Mouse (Mus musculus) spleen, postnatal 10 days (tissue): ENCODE measurements around the gene Senp3.
A peak's percentile ranks its signal among the peaks of the same experiment; 100 is the strongest.

Source experiments
- DNase-seq, 2 experiments: peaks; one replicate each; pipeline ENCODE4 v3.0.0; 2021 to 2022; ENCODE audit warnings: low spot score in 2 of 2

Senp3 gene

DNA sequence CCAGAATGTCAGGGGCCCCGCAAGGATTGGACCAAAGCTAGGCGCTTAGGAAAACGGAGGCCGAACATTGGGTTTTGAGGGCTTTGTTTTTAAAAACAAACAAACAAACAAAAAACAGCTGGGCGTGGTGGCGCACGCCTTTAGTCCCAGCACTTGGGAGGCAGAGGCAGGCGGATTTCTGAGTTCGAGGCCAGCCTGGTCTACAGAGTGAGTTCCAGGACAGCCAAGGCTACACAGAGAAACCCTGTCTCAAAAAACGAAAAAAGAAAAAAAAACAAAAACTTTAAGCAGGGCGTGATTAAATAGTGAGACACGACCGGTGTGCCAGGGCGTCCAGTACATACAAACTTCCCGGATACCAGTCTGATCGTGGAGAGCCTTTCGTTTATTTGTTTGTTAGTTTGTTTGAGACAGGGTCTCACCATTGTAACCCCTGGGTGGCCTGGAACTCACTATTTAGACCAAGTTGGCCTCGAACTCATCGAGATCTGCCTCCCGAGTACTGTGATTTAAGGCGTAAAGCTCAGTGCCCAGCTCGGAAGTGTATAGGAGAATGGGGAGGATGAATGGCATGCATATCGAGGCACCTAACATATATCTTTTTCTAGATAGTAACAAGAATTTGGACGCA lies 440 bp upstream of the Senp3 start:
- DNase-seq, result peak in 1 of 2 experiments; percentile 30

DNA sequence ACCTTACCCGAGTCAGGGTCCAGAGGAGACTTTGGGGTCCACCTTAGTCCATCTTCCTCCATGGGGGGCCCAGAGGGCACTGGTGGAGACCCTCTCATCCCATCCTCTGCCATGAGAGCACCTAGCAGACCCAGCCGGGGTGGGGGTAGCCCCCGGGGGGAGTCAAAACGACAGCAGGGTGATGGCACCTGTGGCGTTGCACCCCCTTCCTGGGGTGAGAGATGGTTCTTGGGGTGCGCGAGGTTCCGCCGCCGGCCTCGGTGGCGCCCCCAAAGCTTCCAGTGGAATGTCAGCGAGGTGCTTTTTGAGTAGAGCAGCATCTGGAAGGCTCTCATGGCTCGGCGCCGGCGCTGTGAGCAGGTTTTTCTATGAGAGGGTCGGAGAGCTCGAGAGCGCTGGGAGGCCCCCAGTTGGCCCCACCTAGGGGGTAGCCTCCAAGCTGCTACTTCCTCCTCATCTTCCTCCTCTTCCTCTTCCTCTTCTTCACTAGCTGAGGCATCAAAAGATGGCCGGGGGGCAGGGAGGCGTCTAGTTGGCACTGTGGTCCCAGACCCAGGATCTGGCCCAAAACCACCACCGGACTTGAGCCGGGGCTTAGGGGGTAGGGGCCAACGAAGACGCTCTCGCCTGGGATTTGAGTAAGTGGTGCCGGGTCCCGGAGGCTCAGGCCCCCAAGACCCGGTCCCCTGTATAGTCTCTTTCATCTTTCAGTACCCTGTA lies 1.6 kb downstream of the Senp3 start:
- no peak for DNase-seq

- DNase-seq, result no peak
Observed at GRCm38 (mm10) chr11:69679144-69679543, 2.7 kb downstream of the Senp3 start.

DNA sequence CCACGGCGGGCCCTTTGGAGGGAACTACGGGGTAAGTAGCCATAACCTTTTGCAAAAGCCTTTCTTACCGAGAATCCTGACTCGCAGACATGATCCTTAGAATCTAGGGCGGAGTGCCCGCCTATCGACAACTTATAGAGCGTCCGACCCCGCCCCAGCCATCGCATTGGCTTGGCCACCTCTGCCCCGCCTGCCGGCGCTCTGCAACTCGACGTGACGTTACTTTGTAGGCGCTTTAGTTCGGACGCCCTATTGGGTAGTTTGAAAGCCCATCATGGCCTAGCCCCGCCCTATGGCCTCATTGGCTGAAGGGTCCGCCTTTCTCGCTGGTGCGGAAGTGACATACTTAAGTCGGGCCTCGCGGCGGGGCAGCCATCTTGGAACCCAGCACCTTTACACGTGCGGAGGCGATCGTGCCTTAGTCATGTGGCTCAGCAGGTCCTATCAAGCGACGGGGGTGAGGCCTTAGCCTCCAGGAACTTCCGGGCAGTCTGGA lies 9.6 kb downstream of the Senp3 start, which contains the start of gene Eif4a1:
Gene Eif4a1 (minus strand): TSS at position 213 of the 496 bp plus-strand sequence.
- DNase-seq, result peak; percentile 99

DNA sequence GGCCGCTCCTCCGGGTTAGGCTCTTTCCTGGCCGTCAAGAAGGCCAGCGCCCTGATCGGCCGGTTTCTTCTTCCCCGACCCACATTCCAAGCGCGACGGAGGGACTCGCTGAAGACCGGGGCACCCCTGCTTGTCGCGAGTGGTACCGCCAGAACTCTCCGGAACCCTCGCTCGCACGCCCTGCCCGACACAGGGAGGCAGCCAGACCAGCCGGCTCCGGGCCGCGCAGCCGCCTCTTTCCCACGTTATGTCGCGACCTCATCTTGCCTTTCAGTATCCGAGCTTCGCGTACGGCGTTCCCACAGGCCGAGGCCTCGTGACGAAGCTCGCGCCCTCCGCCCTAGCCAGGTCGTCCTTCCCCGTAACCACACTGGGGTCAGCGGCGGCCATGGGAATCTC lies 10.2 kb downstream of the Senp3 start:
- no peak for DNase-seq

- DNase-seq, result peak; percentile 80 to 97
Observed at GRCm38 (mm10) chr11:69670786-69671725, 10.8 kb downstream of the Senp3 start.

GRCm38 (mm10) chr11:69666665-69667005 lies 15.2 kb downstream of the Senp3 start:
- no peak for DNase-seq

DNA sequence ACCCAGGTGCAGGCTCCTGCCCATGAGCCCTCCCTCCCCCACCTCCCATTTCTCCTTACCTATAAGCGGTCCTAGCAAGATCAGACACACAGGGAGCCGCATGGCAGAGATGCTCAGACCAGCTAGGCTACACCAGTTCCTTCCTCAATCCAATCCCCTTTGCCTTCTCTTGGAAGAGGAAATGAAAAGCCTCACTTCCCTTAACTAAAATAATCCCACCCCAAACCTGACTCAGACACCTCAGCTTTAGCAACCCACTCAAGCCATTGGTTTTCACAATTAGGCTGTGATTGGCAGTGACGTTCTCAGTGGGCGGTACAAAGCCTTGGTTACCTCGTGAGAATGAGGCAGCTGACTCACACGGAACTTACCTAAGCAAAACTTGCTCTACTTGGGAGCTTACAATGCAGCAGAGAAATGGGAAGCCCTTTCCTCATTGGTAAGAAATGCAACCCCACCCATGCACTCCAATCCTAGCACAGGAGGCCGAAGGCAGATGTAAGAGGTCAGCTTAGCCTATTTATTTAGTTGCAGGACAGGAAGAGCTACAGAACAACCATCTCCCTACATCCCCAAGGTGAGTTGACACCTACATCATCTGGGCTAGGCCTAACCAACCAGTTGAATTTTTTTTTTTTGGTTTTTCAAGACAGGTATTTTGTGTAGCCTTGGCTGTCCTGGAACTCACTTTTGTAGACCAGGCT lies 15.8 kb downstream of the Senp3 start, which contains the start of gene Cd68:
Gene Cd68 (minus strand): TSS at position 193 of the 704 bp plus-strand sequence.
- DNase-seq, result peak in 1 of 2 experiments; percentile 71

GRCm38 (mm10) chr11:69665457-69665960 lies 16.4 kb downstream of the Senp3 start:
- no peak for DNase-seq

DNA sequence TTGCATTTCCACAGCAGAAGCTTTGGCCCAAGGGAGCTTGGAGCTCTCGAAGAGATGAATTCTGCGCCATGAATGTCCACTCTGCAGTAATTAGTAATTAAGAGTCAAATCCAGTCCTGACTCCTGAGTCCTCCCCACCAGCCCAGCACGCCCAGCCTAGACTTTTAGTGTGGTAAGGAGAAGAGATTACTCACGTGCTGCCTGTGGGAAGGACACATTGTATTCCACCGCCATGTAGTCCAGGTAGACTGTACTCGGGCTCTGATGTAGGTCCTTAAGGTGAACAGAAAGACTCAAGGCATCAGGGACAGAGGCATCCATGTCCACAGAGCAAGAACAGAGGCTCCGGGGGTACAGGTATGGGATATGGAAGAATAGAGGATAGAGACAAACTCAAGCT lies 17.0 kb downstream of the Senp3 start:
- no peak for DNase-seq

DNA sequence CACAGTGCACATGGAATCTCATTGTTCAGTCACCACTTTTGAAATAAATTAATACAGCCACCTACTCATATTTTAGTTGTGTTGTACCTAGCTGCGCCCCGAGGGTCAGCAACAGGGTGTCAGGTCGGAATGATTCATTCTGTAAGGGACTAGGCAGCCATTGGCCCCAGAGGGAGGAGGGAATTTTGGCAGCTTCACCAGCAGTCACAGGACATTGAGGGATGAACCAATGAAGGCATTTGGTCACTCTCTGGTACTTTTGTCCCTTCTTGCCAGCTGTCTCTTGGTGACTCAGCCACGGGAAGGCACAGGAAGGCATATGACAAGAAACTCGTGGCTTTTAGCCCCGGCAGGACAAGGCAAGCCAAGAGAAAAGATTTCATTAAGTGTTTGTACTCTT lies 18.1 kb downstream of the Senp3 start:
- DNase-seq, result no peak

DNA sequence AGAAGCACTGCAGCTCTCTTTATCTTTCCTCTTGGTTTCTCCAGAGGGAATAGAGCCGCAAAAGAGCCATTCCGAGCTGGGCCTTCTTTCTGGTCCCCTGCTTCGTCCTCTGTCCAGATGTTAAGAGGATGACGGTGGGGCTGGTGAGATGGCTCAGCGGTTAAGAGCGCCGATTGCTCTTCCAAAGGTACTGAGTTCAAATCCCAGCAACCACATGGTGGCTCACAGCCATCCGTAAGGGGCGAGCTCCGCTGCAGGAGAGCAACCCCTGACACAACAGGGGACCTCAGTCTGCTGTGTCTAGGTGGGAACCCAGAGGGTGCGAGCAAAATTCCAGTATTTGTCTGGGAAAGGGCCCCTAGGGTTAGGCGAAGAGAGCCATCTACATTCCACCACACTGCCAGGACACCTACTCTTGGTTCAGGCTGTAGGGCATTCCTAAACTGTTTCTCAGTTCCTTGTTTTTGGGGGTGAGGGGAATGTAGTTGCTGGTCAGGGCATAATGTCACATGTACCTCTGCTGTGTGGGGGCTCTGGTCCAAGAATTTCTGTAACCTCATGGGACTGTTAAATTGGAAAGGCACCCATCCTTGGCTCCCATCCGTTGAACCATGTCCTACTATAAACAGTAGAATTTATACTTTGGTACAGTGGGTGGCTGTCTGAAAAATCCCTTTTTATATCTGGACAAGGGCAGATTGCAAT lies 18.8 kb downstream of the Senp3 start:
- DNase-seq, result no peak

- DNase-seq, result peak; percentile 92 to 94
Observed at GRCm38 (mm10) chr11:69662213-69662966, 19.5 kb downstream of the Senp3 start, which contains the start of gene Mpdu1. Gene Mpdu1 (minus strand): TSS chr11:69662642.

- peak in 1 of 2 experiments; percentile 29 for DNase-seq
Observed at GRCm38 (mm10) chr11:69661221-69661881, 20.5 kb downstream of the Senp3 start.

GRCm38 (mm10) chr11:69657462-69657881 lies 24.4 kb downstream of the Senp3 start:
- no peak for DNase-seq

DNA sequence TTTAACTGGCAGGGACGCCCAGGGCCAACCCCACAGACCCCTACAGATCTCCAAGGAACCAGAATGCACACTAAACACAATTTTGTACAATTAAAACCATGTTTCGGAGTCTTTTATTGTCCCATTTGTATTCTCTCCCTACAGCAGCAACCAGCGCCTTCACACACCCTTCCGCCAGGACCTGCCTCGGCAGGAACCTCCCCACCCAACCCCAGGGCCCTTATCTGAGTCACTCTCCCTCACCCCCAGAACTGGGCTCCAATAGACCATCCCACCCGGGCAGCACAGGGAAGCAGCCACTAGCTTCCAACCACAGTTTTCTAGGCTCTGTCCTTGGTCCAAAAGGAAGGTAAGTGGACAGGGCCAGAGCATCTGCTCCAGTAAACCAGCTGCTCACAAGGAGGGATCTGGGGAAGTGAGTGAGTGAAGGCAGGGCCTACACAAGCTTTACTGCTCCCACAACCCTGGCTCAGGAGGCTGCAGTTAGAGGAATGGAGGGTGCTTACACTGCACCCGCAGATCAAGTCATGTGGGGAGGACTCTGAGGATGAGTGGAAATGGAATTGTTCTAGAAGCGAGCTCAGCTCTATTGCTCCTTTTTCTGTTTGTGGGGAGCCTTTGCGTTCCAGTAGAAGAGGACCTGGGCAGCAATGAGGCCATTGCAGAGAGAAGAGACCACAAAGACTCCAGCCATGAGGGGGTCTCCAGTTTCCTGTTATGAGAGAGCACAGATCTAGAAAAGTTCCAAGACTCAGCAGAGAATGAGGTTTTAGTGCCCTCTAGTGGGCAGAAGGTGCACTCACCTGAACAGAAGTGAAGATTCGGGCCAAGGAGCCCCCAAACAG lies 25.0 kb downstream of the Senp3 start:
- peak; percentile 55 to 69 for DNase-seq

- DNase-seq, result no peak
Observed at GRCm38 (mm10) chr11:69656065-69656455, 25.8 kb downstream of the Senp3 start.
